Mouse (Mus musculus): ENCODE data around the gene Kif9. TPM values are rescaled to one million over a fixed set of nuclear protein-coding genes. Genes with fewer than 3 reads are reported as not detected.

Gene Kif9
- polyA plus RNA-seq, 1 experiment = 0.48 TPM

DNA sequence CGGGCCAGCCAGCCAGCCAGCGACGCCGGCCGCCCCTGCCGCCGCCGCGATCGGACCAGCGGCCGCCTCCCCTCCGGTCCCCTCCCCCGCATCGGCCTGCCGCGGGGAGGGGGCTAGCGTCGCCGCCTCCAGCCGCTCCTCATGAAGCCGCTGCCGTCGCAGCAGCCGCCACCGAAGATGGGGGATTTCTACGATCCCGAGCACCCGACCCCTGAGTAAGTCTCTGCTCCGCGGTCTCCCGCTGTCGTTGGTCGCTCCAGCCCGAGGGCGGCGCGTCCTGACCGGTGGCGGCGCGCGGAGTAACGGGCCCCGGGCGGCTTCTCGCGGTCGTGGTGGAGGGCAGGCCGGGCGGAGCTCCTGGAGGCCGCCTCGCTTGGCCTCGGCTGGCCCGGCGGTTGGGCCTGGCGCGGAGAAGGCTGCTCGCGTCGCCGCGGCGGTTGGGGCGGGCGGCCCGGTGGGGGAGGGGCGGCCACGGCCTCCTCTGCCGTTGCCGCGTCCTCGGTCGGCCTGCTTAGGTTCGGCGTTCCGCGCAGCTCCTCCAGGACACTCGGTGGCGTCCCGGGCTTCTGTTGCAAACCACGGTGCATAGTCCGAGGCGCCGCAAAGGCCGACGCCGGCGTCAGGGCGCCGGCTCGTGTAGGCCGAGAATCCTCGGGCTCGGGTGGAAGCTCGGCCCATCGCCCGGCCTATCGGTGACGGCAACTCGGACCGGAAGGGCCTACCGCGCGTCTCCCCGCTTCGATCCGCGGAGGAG is 56.0 kb downstream of the Kif9 start, which contains the start of gene Setd2:
Gene Setd2 (plus strand): TSS at position 60 of the 754 bp plus-strand sequence.
- Histone ChIP-seq H3K79me2 (ENCODE audit: control insufficient read depth, insufficient read depth) (peaks cover 49% of the 10 kb centered on the region), H3ac (ENCODE audit: control insufficient read depth, insufficient read length) (peak within 1 kb of the TSS; percentile 98), H3K36me3 (ENCODE audit: control insufficient read depth, insufficient read depth) (no peaks in the 10 kb centered on the region), H3K4me3 (peak within 1 kb of the TSS; percentile 74), H3K27me3 (ENCODE audit: control insufficient read depth, insufficient read depth, insufficient read length) (no peaks in the 10 kb centered on the region), H3K4me2 (ENCODE audit: low read depth) (peak within 1 kb of the TSS; percentile 95)
- TF ChIP-seq POLR2AphosphoS2 (IDR thresholded peaks at IDR 0.05; ENCODE audit: insufficient read length, low read depth) (peak; percentile 59), TCF3 (IDR thresholded peaks at IDR 0.05; ENCODE audit: insufficient read length, low read depth) (no peak)

DNA sequence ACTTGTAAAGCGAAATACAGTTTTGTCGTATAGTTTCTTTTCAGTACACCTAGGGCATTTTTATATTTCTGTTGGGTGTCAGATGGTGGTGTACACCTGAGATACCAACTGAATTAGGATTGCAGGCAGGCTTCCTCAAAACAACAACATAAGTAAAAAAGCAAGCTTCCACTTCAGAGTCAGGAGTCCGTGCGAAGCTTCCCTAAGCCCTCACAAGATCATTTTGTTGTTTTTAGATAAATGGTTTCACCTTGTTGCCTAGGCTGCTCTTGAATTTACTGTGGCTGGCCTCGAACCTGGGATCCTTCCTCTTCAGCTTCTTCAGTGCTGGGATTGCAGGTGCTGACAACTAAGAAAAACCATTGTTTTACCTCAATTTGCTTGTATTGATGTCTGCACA is 56.9 kb downstream of the Kif9 start:
- Histone ChIP-seq H3K27me3 (ENCODE audit: control insufficient read depth, insufficient read depth, insufficient read length) (no peaks in the 10 kb centered on the region), H3K4me3 (peak overlapping the region; percentile 74), H3ac (ENCODE audit: control insufficient read depth, insufficient read length) (peak overlapping the region; percentile 98), H3K36me3 (ENCODE audit: control insufficient read depth, insufficient read depth) (no peaks in the 10 kb centered on the region), H3K79me2 (ENCODE audit: control insufficient read depth, insufficient read depth) (peaks cover 58% of the 10 kb centered on the region), H3K4me2 (ENCODE audit: low read depth) (peak overlapping the region; percentile 95)
- TF ChIP-seq MYOD1 (IDR thresholded peaks at IDR 0.05; ENCODE audit: control insufficient read depth in 1 of 3, insufficient read length in 2 of 3, low read depth in 2 of 3) (no peak), MYOG (IDR thresholded peaks at IDR 0.05; ENCODE audit: control insufficient read depth in 1 of 3, insufficient read depth in 1 of 3, insufficient read length in 2 of 3, low read depth in 2 of 3) (no peak), REST (IDR thresholded peaks at IDR 0.05; ENCODE audit: insufficient read depth, insufficient read length) (no peak), USF1 (IDR thresholded peaks at IDR 0.05; ENCODE audit: low read depth) (no peak), MAX (IDR thresholded peaks at IDR 0.05; ENCODE audit: low read depth) (no peak), POLR2AphosphoS2 (IDR thresholded peaks at IDR 0.05; ENCODE audit: insufficient read length, low read depth) (no peak), POLR2A (IDR thresholded peaks at IDR 0.05; ENCODE audit: insufficient read length, low read depth) (no peak), SRF (IDR thresholded peaks at IDR 0.05; ENCODE audit: control insufficient read depth, insufficient read length, low read depth) (no peak), E2F4 (IDR thresholded peaks at IDR 0.05; ENCODE audit: insufficient read depth) (no peak), TCF12 (IDR thresholded peaks at IDR 0.05; ENCODE audit: insufficient read depth, poor library complexity, severe bottlenecking) (no peak), TCF3 (IDR thresholded peaks at IDR 0.05; ENCODE audit: insufficient read length, low read depth) (no peak), CEBPB (IDR thresholded peaks at IDR 0.05; ENCODE audit: insufficient read depth, poor library complexity, severe bottlenecking) (no peak)

DNA sequence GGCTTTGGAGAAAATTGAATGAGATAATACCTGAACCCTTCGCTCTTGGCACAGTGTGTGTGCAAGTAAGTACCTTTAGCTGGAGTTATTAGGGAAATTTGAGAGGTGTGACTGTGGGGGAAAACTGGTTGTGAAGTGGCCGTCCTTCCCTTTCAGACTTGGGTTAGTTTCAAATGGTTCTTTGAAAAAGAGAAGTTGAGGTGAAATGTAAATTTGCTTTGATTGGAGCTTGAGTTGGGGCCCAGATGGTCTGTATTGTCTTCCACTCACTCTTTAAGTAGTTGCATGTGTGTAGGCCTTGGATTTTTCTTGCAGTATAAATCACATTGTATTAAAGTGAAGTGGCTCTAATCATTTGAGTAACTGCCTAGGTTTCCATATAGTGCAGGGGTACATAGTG is 58.4 kb downstream of the Kif9 start:
- Histone ChIP-seq H3K4me2 (ENCODE audit: low read depth) (peak overlapping the region; percentile 0), H3K36me3 (ENCODE audit: control insufficient read depth, insufficient read depth) (peaks cover 5% of the 10 kb centered on the region), H3K27me3 (ENCODE audit: control insufficient read depth, insufficient read depth, insufficient read length) (no peaks in the 10 kb centered on the region), H3K79me2 (ENCODE audit: control insufficient read depth, insufficient read depth) (peaks cover 73% of the 10 kb centered on the region), H3ac (ENCODE audit: control insufficient read depth, insufficient read length) (no peak overlapping the region), H3K4me3 (no peak overlapping the region)
- no peak for TF ChIP-seq MYOD1 (IDR thresholded peaks at IDR 0.05; ENCODE audit: control insufficient read depth in 1 of 3, insufficient read length in 2 of 3, low read depth in 2 of 3)
- no peak for TF ChIP-seq E2F4 (IDR thresholded peaks at IDR 0.05; ENCODE audit: insufficient read depth)
- TF ChIP-seq SRF (IDR thresholded peaks at IDR 0.05; ENCODE audit: control insufficient read depth, insufficient read length, low read depth) = no peak
- no peak for TF ChIP-seq MAX (IDR thresholded peaks at IDR 0.05; ENCODE audit: low read depth)
- no peak for TF ChIP-seq POLR2A (IDR thresholded peaks at IDR 0.05; ENCODE audit: insufficient read length, low read depth)
- TF ChIP-seq REST (IDR thresholded peaks at IDR 0.05; ENCODE audit: insufficient read depth, insufficient read length) = no peak
- no peak for TF ChIP-seq TCF12 (IDR thresholded peaks at IDR 0.05; ENCODE audit: insufficient read depth, poor library complexity, severe bottlenecking)
- no peak for TF ChIP-seq USF1 (IDR thresholded peaks at IDR 0.05; ENCODE audit: low read depth)
- no peak for TF ChIP-seq CEBPB (IDR thresholded peaks at IDR 0.05; ENCODE audit: insufficient read depth, poor library complexity, severe bottlenecking)
- no peak for TF ChIP-seq TCF3 (IDR thresholded peaks at IDR 0.05; ENCODE audit: insufficient read length, low read depth)
- TF ChIP-seq POLR2AphosphoS2 (IDR thresholded peaks at IDR 0.05; ENCODE audit: insufficient read length, low read depth) = no peak

DNA sequence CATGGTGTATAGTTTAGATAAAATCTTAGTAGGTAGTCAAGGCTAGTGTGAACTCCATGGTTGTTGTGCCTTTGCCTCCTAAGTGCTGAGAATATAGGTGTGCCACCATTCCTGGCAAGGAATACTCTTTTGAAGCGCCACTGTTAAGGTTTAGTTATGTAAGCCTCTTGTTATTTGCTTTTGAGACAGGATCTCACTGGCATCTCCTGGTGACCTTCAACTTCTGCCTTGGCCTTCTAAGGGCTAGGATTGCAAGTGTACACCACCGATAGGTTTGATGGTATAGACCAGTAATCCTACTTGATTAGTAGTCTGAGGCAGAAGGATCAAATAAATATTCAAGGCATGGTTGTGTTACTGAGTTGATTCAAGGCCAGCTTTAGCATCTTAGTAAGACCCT is 59.9 kb downstream of the Kif9 start:
- no peak overlapping the region for H3K4me3 ChIP-seq
- no peak for TF ChIP-seq MYOD1 (IDR thresholded peaks at IDR 0.05; ENCODE audit: control insufficient read depth in 1 of 3, insufficient read length in 2 of 3, low read depth in 2 of 3)
- no peak for TF ChIP-seq USF1 (IDR thresholded peaks at IDR 0.05; ENCODE audit: low read depth)
- no peaks in the 10 kb centered on the region for H3K27me3 ChIP-seq (ENCODE audit: control insufficient read depth, insufficient read depth, insufficient read length)
- H3K4me2 ChIP-seq (ENCODE audit: low read depth) = no peak overlapping the region
- H3ac ChIP-seq (ENCODE audit: control insufficient read depth, insufficient read length) = no peak overlapping the region
- peaks cover 5% of the 10 kb centered on the region for H3K36me3 ChIP-seq (ENCODE audit: control insufficient read depth, insufficient read depth)
- H3K79me2 ChIP-seq (ENCODE audit: control insufficient read depth, insufficient read depth) = peaks cover 88% of the 10 kb centered on the region

DNA sequence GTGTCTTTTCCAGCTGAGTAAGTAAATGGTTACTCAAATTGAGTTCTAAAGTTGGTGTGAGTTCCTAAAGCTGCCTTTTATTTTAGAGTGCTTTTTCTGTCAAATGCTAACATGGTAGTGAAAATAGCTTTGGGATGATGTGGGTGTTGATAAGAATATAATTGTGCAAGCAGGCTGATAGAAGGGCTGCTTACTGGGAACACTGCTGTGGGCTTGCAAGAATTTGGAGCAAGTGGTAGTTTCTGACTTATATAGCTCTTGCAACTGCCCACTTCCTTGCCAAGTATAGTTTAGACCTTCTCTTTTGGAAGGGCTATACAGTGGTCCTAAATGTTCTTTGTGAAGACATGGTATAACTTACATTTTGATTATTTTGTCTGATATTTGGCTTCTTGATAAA is 61.8 kb downstream of the Kif9 start:
- Histone ChIP-seq H3K27me3 (ENCODE audit: control insufficient read depth, insufficient read depth, insufficient read length) (no peaks in the 10 kb centered on the region), H3K36me3 (ENCODE audit: control insufficient read depth, insufficient read depth) (peaks cover 5% of the 10 kb centered on the region), H3K79me2 (ENCODE audit: control insufficient read depth, insufficient read depth) (peaks cover 100% of the 10 kb centered on the region), H3K4me2 (ENCODE audit: low read depth) (no peak overlapping the region), H3ac (ENCODE audit: control insufficient read depth, insufficient read length) (no peak overlapping the region), H3K4me3 (no peak overlapping the region)
- TF ChIP-seq MAX (IDR thresholded peaks at IDR 0.05; ENCODE audit: low read depth) = no peak
- TF ChIP-seq POLR2A (IDR thresholded peaks at IDR 0.05; ENCODE audit: insufficient read length, low read depth) = no peak
- no peak for TF ChIP-seq SRF (IDR thresholded peaks at IDR 0.05; ENCODE audit: control insufficient read depth, insufficient read length, low read depth)
- no peak for TF ChIP-seq TCF3 (IDR thresholded peaks at IDR 0.05; ENCODE audit: insufficient read length, low read depth)
- no peak for TF ChIP-seq MYOG (IDR thresholded peaks at IDR 0.05; ENCODE audit: control insufficient read depth in 1 of 3, insufficient read depth in 1 of 3, insufficient read length in 2 of 3, low read depth in 2 of 3)
- no peak for TF ChIP-seq MYOD1 (IDR thresholded peaks at IDR 0.05; ENCODE audit: control insufficient read depth in 1 of 3, insufficient read length in 2 of 3, low read depth in 2 of 3)
- TF ChIP-seq E2F4 (IDR thresholded peaks at IDR 0.05; ENCODE audit: insufficient read depth) = no peak
- TF ChIP-seq USF1 (IDR thresholded peaks at IDR 0.05; ENCODE audit: low read depth) = no peak
- TF ChIP-seq REST (IDR thresholded peaks at IDR 0.05; ENCODE audit: insufficient read depth, insufficient read length) = no peak
- no peak for TF ChIP-seq TCF12 (IDR thresholded peaks at IDR 0.05; ENCODE audit: insufficient read depth, poor library complexity, severe bottlenecking)
- no peak for TF ChIP-seq POLR2AphosphoS2 (IDR thresholded peaks at IDR 0.05; ENCODE audit: insufficient read length, low read depth)
- no peak for TF ChIP-seq CEBPB (IDR thresholded peaks at IDR 0.05; ENCODE audit: insufficient read depth, poor library complexity, severe bottlenecking)
